Mouse (Mus musculus) adrenal gland, adult 18-20 months (tissue): ENCODE measurements around the gene Tdgf1. TPM values are rescaled to one million over a fixed set of nuclear protein-coding genes. Genes with fewer than 3 reads are reported as not detected.

Experiments used
- DNase-seq, 2 experiments: peaks; one replicate each; pipeline ENCODE4 v3.0.0; 2021 to 2022; ENCODE audit warnings: low spot score in 2 of 2
- total RNA-seq, 2 experiments: library from RNA; stranded (reverse); gene quantifications; 1 replicate in 1 of 2; 2 replicates in 1 of 2; pipeline ENCODE4 v1.2.3; 2021

The Tdgf1 gene
- total RNA-seq, 2 experiments from 2014 or later = not detected

- DNase-seq = no peak
Observed at GRCm38 (mm10) chr9:110915466-110915865, 30.5 kb downstream of the Tdgf1 start.

GRCm38 (mm10) chr9:110914631-110915236, 31.2 kb downstream of the Tdgf1 start:
- no peak for DNase-seq

DNA sequence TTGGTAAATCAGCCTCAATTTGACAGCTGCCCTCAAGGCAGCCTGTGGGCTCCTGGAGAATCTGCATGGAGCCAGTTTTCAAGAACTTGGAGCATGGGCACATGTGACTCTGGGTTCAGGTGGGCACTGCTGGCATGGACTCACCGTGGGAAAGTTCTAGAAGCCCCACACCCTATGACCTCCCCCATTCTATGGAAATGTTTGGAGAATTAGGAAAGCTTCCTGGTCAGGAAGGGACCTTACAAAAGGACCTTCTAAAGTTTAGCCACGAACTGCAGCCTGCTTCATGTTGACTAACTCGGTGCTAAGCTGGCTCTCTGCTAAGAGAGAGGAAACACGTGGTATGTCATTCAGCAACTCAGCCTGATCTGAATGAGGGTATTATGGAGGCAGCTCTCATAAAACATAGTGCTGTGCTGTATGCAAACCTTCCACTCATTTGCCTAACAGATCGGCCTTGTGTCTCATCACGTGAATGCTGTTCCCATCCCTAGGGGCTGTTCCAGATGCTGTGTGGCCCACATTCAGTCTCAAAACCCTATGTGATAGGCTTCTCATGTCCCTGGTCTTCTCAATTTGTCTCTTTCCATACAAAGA, 36.5 kb downstream of the Tdgf1 start:
- no peak for DNase-seq

GRCm38 (mm10) chr9:110908631-110909016, 37.3 kb downstream of the Tdgf1 start:
- no peak for DNase-seq

- no peak for DNase-seq
Observed at GRCm38 (mm10) chr9:110907838-110908630, 37.9 kb downstream of the Tdgf1 start.

DNA sequence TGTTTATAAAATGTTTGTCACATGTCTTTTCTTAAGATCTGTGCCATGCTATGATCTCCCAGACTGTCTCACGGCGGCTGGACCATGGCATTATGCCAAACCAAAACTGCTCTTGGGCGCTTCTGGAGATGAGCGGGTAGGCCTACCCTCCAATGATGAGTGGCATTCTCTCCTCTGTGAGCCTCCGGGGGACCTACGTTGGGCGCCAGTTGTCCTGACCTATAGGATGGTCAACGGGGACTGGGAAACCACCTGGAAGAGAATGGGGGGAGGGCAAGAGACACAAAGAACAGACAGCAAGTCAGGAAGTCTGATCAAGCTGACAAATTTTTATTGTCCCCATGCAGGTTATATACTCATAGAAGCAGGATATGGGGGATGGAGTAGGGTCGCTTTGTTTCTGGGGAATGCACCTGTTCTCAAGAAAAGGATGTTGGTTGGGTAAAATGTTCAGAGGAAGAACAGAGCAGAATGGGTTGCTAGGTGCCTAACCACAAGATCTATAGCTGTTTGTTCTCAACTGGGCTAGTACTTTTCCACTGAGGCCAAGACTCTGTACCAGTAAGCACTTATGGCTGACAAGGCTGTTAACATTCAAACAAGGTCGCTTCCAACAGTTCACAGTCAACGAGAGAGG, 38.6 kb downstream of the Tdgf1 start:
- no peak for DNase-seq

DNA sequence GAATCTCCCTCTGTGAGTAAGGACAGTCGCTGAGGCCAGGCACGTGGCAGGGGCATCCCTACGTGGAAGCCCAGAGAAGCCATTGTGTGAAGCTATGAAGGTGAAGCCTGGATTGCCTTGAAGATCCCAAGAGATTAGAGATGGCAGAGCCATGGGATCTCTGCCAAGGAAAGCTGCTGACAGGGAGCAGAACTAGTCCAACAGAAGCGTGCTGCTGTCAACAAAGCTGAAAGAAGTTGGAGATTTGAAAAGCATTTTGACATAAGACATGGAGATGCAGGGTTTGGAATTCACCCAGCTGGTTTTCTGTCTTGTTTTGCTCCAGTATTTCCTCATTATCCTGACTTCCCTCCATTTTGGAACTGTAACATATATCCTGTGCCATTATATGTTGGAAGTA, 43.7 kb downstream of the Tdgf1 start:
- no peak for DNase-seq

GRCm38 (mm10) chr9:110901204-110901603, 44.8 kb downstream of the Tdgf1 start:
- DNase-seq = no peak

DNA sequence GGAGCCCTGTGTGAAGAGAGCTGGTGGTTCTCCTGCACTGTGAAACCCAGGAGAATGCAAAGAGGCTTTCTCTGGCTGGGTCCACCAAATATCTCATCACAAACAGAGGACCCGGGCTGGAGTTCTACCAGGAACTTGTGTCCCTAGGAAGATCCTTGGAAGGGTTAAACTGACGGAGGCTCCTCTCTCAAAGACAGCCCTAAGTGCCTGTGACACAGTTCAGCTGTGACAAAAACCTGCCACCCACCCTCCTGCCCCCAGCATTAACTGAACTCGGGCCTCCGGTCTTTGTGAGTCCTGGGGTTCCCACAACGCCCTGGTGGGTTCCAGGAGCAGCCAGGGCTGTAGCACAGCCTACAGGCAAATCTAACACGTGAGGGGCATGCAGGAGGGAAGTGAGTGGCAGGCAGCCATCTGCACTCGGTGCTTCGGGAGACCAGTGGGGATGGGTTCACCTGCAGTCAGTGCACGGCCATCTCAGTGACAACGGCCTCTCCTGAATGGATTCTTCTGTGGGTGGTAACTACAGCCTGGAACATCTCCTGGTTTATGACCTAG, 46.4 kb downstream of the Tdgf1 start:
- DNase-seq = no peak

- no peak for DNase-seq
Observed at GRCm38 (mm10) chr9:110896595-110896994, 49.4 kb downstream of the Tdgf1 start.

- DNase-seq = no peak
Observed at GRCm38 (mm10) chr9:110895994-110896393, 50.0 kb downstream of the Tdgf1 start.

DNA sequence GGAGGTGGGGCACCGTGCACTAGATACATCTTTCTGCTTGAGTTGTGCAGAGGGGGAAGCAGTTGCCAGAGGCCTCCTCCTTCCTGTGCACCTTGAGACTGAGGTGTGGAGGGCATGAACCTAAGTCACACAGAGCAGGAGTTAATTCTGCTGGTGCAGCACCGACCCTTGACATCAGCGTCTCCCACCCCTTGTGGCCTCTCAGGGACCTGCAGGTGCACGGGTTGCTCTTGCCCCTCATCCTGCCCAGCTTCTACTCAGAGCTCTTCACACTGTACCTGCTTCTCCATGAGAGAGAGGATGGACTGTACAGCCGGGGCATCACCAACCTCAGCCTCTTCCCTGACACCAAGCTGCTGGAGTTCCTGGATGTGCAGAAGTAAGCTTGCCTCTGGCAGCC, 50.5 kb downstream of the Tdgf1 start:
- no peak for DNase-seq

DNA sequence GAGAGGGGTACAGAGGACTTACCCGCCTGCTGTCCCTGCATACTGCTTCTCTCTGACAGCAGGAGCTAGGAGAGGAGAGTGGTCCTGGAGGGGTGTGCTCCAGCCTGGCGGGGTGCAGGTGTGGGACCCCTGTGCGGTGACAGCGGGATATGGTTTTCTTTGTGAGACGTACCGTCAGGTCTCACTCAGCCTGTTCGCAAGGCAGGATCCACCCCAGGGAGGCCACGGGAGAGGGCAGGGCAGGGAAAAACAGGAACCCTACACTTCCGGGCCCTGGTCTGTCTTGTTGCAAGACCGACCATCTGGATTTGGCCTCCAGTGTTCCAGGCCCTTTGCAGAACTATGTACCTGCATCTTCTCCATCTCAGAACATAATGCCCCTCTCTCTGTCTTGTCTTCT, 52.5 kb downstream of the Tdgf1 start:
- DNase-seq = no peak

DNA sequence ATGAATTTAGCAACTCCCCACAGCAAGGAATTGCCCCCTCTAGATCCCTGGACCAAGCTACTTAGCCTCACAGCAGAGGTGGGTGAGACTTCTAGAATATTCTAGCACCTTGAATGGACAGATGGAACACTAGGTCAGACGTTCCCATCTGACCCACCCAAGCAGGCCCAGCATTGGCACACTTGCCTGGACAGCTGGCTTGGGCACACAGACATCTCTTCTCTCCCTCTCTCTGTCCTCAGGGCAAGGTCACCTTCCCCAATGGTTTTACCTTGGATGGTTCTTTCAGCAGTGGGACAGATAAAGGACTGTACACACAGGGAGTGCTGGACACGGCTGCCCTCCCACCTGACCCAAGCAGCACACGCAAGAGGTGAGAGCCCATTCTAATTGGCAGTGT, 53.4 kb downstream of the Tdgf1 start:
- no peak for DNase-seq

DNA sequence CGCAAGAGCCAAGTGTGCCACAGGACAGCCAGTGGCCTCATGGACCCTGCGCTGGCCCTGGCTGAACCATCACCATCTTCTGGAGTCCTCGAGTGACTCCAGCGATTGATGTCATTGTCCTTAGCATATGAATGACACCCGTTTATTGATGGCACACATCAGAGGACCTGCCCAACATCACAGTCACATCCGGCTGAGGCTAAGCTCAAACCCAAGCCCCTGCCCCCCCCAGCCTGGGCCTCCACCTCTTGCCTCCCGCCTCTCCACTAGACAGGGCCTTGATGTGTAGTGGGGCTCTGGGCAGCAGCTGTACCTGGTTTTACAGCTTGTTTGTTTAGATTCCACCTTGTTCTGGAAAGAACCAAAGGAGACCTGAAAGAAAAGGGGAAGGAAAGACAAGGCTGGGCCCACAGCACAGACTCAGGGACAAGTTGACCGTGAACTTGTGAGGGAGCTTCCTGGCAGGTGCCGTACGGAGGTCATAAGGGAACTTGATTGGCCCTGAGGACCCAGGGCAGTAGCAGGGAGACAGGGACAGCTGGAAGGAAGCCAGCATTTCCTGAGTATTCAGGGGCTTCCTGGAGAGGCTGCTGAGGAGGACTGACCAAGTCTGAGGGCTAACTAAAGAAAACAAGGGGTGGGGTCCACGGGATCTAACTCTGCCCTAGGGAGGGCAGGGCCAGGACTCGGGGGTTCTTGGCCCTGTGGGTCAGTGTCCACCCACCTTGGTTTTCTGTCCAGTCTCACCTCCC, 54.7 kb downstream of the Tdgf1 start:
- no peak for DNase-seq

DNA sequence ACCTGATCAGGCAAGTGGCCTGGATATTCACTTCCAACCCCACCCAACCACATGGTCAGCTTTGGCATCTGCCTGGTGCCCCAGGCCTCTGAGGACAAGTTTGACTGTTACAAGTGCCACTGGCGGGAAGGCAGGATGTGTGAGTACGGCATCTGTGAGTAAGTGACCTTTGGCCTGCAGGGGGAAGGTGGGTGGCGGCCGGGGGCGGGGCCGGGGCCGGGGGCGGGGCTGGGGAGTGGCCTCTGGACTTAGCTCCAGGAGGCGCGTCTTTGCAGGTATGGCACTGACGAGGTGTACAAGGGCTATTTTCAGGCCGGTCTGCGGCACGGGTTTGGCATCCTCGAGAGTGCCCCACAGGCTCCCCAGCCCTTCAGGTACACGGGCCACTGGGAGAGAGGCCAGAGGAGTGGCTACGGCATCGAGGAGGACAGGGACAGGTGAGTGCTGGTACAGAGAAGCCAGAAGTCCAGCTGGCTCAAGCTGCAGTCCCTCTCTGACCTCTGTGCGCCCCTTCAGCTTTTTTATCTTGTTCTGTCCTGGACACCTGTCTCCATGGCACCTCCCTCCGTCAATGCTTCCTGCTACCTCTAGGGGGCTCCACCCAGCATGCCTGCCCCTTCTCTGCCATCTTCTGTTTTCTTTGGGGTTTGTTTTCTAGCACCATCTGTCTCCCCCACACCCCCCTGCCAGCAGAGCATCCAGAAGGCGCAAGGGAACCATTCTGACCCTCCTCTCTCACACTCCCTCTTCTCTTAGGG, 55.8 kb downstream of the Tdgf1 start:
- no peak for DNase-seq
